Mouse (Mus musculus): ENCODE measurements around the gene Ddah1.

Gene Ddah1

DNA sequence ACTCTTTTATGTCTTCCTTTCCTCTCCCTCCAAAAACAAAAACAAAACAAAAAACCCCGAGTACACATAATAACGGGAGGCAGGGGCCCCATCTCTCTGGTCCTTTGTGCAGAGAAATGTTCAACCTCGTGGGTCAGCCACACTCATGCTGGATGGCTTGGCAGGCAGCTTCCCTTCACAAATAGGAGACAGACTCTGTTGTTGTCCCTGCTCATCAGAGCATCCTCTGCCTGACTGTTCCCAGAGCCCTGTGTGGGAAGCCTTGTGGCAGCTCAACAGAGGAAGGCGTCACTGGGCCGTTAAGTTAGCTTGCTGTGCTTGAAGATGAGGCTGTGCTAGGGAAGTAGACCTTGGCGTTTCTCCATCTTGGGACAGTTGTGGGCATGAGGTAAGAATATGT lies 58.8 kb downstream of the Ddah1 start:
- CTCF ChIA-PET = no interaction called here

DNA sequence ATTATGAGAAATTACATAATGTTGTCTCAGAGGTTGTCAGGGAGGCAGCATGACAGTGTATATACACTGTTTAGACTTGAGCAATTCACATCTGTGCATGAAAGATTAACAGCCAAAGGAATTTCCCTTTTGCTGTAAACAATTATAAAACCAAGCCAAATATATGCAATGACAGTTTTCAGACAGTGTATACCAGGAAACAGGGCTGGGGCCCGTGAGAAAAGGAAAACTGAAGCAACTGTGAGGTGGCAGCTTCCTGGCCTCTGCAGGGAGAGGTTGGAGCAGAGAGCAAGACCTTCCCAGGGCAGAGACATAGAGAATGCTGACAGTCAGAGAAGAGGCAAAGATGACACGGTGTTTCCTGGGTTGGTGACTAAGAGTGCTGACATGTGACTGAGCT lies 62.0 kb downstream of the Ddah1 start:
- CTCF ChIA-PET = interaction anchor here (0.7 kb wide), 1 partner anchor 25 kb away, joined by 5 read pairs; no protein-coding TSS in a partner anchor

DNA sequence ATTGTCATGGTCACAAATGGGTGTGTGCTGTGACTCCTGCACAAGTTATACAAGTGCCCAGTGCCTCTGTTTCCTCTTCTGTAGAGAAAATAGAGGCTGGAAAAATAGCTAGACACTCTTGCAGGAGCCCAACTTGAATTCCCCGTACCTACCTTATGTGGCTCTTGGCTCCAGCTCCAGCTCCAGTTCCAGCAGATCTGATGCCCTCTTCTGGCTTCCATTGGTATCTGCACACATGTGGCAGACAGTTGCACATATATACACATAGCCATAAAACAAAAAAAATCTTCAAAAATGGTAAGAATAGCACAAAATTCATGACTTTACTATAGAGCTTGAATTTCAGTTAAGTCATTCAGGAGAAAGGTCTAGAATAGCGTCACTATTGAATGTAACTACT lies 62.5 kb downstream of the Ddah1 start:
- CTCF ChIA-PET = no interaction called here

DNA sequence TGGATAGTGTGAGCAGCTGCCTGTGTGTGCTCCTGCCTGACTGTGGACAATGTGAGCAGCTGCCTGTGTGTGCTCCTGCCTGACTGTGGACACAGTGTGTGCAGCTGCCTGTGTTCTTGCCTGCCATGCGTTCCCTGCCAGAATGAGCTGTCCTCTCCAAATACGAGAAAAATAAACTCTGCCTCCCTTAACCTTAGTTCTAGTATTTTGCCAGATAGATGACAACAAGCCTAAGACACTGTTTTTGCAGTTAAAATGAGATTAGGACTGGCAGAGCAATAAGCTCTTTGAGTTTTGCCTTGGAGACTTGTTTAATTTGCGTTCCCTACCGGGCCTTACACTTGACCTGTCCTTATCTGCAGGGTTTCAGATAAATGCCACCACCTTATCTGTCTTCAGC lies 63.7 kb downstream of the Ddah1 start:
- CTCF ChIA-PET = no interaction called here

DNA sequence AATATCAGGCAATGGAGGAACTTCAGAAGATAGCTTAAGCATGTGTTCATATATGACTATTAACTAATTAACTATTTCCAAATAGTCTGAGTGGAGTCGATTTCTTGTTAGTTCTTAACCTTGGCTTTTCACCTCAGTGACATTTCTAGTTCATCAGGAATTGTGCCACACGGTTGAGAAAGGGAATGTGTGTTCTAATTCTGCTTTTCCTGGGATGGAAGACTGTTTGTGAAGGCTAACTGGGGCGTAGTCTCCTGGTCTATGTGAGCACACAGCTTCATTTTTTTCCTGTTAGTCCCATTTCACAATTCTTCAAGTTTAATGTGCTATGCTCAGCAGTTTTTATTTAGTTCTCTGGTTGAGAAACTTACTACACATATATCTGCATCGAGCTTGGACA lies 65.2 kb downstream of the Ddah1 start:
- CTCF ChIA-PET = no interaction called here

DNA sequence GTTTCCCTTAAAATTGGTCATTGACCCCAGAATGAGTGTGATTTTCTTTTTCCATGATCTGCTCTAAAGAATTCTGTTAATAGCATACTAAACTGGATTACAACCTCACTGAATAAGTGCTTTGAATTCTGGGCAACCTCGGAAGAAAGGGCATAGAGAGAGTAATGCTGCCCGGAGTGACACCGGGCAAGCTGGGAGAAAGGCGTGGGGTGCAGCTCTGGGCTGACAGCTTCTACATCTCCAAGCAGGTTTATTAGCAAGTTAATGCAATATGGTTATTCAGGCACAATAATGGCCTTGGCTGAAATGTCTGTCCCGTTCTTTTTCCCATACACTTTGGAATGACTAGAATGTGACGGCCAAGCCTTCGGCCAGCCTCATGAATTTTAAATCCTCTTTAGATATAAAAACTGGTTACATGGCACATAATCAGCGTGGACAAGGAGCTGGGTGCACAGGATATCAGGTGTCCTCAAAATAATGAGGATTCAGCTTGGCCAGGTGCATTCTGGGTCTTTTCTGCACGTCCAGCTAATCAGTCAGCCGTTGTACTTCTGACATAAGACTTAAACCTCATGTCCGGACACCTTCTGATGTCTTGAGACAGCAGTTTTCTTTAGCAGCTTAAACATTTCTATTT lies 67.1 kb downstream of the Ddah1 start:
- CTCF ChIA-PET = no interaction called here

DNA sequence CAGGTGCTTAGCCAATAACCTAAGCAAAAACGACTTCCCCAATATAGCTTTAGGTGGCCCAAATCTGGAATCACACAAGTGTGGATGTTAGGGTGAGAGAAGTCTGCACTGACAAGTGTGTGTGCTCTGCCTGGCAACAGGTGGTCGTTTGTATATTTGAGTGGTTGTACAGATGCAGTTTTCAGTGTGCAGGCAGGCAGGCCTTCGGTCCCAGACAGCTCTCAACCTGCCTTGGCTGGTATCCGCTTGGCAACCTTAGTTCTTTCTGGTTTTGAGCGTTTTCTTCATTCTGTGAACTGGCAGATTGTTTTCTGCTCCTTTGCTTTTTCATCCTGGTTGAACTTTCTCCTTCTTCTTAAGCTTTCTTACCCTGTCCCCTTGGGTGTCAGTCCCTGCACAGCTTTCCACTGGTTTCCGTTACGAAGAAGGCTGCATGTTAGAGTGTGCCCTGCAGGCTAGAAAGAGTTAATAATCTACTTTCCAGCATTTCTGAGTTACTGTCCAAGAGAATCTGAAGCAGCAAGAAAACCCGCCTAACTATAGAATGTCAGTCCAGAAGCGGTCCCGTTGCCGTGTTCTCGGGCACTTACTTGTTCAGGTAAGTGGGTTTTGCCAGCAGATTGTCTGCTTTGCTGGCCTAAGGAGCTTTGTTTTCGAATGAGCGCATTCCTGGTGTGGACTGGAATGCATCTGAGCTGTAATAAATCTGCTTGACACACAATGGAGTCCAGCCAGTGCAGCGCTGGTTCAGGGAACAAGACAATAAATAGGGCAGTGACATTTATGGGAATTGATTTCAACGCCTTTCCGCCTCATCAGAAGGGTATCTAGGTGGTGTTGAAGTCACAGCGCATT lies 68.9 kb downstream of the Ddah1 start:
- CTCF ChIA-PET = no interaction called here

DNA sequence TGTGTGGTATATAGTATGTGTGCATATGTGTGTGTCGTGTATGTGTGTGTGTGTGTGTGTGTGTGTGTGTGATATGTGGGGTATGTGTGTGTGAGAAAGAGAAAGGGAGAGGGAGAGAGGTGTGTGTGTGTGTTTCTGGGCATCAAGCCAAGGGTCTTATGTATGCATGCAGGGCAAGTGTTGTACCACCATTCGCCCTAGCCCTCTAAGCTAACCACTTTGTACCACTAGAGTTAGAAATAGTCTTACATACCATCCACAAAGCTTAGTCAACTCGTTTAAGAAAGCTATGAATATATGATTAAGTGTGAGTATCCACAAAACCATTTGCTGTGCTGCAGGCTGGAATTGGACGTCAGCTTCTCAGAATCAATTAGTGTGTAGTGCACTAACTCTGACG lies 70.4 kb downstream of the Ddah1 start:
- CTCF ChIA-PET = no interaction called here

DNA sequence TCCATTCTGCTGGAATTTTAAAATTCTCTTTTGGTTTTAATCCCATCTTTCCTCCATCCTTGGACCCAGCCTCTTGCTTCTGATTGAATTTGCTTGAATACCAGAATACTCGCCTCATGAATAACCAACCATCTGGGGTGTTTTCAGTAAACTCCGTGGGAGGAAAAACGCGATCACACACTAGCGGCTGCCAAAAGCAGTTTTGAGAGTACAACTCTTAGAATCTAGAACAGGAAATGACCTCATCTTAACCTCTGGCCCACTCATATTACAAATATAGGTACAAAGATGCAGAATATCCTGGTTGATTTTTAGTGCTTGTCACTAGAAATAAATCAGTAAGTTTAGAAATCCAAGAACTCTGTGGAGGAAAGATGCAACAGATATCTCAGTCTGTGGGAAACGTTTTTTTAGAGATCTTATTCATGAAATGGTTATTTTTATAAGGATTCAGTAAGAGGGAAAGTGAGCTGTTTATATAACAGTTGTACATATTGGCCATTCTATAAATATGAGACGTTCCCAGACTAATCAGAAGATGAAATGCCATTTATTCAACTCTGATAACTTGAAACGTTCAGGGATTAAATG lies 75.6 kb downstream of the Ddah1 start:
- CTCF ChIA-PET = no interaction called here

DNA sequence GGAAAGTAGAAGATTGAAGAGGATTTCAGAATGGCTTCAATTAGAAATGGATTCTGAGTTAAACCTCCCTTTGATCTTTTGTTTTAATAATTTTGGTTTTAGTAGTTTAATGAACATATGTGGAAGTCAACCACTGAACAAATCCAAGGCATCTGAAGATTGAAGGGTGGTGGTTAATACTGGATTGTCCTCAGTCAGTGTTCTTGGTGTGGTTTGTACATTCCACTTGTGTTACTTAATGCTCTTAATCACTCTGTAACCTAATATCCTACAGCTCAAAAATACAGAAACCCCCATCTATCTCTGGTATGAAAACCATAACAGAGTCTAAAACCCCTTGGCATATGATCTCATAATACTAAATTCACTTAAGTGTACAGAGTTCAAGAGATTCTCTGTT lies 79.8 kb downstream of the Ddah1 start:
- CTCF ChIA-PET = no interaction called here

DNA sequence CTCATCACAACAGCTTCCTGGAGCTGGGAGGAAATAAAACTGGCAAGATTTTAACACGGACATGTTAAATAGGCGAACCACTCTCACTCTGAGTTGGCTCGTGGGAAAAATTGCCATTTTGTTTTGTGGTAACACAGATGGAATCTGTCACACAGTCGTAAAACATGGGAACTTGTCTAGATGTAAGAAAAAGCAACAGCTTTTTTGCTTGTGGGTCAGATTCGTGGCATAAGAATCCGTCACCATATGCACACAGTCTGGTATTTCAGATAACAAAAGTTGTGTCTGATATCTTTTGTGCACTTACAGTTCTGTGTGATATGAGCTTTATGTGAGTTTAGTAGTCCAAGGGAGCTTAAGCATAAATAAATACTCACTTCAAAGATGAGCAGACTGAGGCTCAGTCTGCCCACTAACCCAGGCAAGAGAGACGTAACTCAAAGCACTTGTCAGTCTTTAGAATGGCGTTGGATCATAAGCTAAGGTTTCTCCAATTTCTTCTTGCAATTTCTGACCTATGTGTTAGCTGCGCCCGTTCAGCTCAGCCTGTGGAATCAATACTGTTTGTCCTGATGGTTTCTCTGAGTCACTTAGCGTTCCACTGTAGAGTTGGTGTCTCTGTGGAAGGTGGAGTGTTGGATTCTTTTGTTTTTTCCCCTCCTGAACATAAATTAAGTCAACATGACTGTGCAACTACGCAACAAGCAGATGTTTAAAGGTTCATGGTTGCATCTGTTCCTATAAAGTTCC lies 83.7 kb downstream of the Ddah1 start:
- CTCF ChIA-PET = no interaction called here

DNA sequence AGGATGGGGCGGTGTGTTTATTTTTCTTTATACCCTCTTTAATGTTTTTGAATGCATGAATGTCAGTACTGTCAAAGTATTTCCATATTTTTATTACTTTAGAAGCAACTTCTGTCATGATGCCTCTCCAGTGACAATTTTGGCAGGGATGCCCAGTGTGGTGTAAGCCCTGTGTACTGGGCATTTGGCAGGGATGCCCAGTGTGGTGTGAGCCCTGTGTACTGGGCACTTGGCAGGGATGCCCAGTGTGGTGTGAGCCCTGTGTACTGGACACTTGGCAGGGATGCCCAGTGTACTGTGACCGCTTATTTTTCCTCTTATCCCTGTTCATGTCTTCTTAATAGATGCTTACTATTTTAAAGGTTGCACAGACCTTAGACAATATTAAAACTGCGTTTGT lies 85.4 kb downstream of the Ddah1 start:
- CTCF ChIA-PET = no interaction called here

DNA sequence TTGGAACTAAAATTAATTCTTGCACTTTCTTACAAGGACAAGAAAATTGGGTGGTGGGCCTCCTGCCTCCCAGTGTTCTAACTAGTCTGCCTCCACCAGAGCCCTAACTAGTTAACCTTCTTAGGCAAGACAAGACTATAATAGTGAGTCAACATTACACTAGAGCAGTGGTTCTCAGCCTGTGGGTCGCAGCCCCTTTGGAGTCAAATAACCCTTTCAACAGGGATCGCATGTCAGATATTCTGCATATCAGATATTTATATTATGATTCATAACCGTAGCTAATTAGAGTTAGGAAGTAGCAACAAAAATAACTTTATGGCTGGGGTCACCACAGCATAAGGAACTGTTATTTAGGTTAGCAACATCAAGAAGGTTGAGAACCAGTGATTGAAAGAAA lies 86.4 kb downstream of the Ddah1 start:
- CTCF ChIA-PET = no interaction called here

DNA sequence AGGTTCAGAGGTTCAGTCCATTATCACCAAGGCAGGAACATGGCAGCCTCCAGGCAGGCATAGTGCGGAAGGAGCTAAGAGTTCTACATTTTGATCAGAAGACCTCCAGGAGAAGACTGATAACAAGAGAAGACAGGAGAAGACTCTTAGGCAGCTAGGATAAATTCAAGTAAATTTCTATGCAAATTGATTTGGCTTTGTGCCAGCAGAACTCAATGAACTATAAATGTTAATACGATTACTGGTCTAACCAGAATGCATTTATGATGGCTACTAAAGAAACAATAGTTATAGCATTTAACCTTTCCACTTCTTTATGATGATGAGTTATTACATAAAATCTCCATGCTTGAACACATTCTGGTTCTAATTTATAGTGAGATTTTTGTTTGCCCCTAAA lies 87.8 kb downstream of the Ddah1 start:
- CTCF ChIA-PET = no interaction called here

DNA sequence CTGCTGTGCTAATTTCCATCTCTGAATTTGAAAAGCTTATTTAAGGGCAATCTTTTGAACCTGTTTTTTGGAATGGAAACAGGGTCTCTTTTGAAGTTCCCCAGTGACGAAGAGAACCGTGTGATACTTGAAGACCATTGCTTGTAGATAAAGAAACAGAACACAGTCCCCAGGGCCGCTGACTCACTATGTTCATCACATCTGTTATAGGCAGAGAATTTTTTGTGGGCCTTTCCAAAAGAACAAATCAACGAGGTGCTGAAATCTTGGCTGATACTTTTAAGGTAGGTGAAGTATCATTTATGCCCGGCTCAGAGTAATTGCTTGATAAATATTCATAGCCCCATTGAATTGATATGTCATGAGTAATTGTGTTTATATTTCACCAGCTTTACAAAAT lies 93.6 kb downstream of the Ddah1 start:
- CTCF ChIA-PET = no interaction called here

DNA sequence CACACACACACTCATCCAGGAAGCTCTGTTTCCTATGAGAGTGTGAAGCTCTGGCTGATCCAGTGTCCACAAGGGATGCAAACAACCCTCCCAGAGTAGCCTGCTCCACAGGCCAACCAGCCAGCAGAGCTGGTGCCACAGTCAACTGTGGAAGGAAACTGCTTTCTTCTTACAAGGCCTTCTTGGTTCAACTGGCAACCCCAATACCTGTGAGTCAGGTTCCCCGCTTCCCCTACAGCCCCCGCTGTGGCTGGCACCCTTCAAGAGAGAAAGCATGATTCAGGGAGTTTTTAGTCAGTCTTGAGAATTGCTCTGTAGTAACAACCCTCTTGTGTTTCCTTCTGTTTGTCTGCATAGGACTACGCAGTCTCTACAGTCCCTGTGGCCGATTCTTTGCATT lies 94.3 kb downstream of the Ddah1 start:
- CTCF ChIA-PET = no interaction called here

DNA sequence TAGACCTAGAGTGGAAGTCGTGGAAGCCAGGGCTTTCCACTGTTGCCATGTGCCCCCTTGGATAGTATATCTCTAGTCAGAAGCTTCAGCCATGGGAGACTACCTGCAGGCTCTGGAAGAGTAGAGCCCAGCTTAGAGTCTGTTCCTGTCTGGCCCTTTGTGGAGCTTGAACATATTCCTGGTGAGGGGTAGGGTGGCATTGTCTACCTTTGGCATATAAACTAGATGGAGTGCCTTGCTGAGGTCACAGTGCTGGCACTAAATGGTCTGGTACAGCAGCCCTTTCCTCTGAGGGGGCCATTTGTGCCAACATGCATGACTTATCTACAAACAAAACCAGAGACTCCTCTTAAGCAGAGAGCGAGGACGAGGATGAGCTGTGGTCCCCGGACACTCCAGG lies 95.2 kb downstream of the Ddah1 start:
- CTCF ChIA-PET = no interaction called here

DNA sequence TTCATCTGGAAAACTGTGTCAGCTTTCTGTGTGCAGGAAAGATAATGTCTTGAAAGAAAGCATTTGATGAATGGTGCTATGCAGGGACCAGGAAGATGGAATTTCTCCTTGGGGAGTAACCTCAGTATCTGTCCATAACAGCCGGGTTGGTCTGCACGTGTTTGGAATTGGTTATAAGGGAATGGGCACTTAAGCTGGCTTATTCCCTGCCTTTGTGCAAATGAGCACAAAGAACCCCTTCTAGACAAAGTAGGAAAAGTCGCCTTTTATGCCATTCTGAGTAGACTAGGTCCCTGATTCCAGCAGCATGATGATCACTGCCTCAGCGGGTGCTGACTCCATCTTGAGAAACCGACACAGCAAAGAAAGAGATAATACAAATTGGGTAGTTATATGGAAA lies 96.0 kb downstream of the Ddah1 start:
- CTCF ChIA-PET = no interaction called here

DNA sequence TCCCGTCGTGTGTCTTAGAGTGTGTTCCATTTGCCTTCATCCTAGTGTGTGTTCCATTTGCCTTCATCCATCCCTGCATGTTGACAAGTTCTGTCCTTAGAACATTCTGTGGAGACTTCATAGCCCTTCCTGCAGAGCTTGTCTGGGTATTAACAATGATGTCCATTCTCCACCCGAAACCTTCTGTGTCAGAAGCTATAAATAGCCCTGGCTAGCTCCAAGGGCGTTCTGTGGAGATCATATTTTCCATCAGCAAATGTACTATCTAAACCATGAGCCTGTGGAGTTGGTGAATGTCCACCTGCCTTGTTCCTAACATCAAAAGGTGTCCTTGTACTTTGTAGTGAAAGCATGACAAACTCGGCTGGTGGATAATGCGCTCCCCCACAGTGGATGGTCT lies 96.8 kb downstream of the Ddah1 start:
- CTCF ChIA-PET = no interaction called here

DNA sequence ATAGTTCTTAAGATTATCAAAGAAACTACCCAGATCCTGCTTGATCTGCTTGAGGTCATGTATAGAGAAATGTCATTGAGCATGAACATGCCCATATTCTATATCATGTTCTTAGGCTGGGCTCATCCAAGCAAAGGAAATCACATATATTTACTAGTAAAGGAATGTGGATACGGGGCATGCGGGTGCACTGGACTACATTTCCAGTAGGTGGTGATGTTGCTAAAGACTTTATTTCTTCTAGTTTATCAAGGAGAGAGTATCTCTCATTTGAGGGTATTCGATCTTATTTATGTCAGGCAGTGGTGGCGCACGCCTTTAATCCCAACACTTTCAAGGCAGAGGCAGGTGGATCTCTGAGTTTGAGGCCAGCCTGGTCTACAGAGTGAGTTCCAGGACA lies 99.9 kb downstream of the Ddah1 start:
- CTCF ChIA-PET = no interaction called here

DNA sequence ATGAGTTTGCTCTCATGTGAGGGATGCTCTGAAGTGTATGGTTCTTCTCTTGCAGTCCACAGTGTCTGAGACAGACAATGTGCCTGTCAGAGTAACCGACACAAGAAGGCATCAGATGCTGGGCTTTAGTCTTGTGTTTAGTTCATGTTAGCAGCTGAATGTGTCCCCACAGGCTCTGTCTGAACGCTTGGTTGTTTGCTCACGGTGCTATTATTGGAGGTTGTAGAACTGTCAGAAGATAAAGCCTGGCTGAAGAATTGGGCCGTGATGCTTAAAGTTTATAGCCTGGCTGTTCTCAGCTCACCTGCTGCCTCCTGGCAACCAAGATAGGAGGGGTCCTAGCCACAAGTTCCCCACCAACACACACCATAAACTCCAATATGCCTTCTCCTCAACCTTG lies 104.0 kb downstream of the Ddah1 start:
- CTCF ChIA-PET = no interaction called here

DNA sequence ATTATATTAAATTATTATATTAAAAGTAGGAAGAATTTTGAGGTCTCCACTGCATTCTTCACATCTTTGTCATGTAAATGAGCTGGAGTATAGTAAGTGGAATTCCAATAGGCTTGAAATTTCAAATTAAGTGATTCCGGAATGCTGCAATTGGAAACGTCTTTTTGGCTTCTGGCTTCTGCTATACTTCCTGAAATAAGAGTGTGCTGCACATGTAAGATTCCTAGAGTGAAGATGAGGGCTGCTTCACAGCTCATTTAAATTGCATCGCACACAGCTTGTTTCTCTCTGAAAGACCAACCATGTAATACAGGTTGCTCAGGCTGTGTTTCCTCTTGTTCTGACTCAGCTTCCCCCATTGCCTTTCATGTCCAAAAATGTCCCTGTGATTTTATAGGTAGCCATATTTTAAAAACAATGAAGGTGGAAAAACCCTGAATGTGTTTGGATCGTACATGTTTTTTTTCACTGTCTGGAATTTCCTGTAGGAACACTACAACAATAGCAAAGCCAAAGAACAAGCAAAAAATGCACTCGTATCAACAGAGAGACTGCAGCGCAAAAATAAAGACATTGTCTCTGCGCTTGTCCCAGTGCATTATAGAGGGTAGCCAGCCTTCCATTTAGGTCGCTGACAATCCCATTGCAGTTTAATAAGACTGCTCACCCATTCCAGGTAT lies 105.7 kb downstream of the Ddah1 start:
- CTCF ChIA-PET = no interaction called here
